Mouse (Mus musculus) adrenal gland, adult 8-10 months (tissue): ENCODE results near the gene C2cd4b. TPM values are rescaled to one million over a fixed set of nuclear protein-coding genes. Genes with fewer than 3 reads are reported as not detected.

Source experiments
- DNase-seq: peaks from one replicate; pipeline ENCODE4 v3.0.0; 2022
- total RNA-seq, 4 experiments: library from RNA; stranded (reverse); gene quantifications; 2 replicates each; pipeline ENCODE4 v1.2.4; 2022

The C2cd4b gene
- total RNA-seq, result under 1 TPM; 0.51 to 0.98 (median 0.80) TPM

DNA sequence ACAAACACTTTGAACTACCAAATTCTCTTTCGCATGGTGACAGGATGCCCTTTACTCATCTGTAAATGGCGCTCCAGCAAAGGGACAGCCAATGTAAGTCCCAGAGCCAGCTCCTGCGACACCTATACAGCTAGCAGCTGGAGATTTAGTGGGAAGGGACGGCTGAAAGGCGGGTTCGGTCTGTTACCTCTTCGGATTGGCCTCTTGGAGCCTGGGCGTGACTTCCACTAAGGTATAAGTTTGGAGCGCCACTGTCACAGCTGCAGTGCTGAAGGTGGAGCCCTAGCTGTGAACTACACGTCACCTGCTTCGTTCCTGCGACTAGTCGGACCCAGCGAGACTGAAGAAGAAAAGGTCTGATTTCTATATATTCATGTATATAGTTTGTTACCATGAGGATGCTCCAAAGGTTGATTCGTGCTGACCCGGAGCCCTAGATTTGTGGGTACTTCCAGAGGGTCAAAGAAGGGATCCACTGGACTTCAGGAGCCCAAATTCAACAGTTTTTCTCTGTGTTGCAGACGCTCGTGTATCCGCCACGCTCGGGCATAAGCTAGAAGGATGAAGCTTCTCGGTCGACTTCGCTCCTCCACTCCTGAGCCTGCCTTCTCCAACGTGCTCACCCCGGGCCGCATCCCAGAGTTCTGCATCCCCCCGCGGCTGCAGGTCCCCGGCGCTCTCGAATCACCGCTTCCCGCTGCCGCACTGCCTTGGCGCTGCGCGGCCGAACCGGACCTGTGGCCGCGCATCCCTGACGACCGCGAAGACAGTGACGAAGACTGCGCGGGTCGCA is at the start of gene C2cd4b:
Gene C2cd4b (plus strand): TSS at position 275 of the 793 bp plus-strand sequence.
- peak; percentile 19 for DNase-seq

DNA sequence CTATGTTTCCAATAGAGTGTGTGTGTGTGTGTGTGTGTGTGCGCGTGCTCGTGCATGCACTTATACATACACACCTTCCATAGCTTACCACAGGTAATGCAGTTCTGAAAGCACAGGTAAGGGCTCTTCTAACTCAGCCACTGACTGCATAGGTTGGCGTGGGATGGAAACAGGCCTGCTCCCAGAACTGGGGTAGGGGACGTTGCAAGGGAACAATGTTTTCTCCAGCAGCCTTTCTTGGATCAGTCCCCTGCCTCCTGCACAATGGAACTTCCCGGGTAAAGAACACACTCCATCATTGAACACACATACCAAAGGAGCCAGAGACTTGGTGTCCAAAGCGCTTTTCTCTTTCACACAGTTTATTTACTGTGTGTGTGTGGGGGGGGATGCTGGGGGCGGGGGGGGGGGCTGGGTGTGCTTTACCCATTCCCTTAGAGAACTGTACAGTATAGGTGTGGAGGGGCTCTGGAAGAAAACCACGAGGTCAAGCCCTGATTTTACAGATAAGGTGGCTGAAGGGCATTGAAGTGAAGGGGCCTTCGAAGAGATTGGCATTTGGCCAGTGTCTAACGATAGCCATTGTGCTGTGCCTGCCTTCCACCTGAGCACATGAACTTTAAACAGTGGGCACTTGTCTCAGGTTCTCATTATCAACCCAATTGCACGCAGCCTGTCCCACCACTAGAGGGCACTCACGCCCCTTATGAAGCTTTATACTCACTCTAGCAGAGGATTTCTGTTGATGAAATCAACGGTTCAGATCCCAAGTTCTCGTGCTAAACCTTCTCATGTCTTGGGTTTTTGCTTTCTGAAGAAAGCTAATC is 48.0 kb upstream of the C2cd4b start:
- DNase-seq, result peak; percentile 21

DNA sequence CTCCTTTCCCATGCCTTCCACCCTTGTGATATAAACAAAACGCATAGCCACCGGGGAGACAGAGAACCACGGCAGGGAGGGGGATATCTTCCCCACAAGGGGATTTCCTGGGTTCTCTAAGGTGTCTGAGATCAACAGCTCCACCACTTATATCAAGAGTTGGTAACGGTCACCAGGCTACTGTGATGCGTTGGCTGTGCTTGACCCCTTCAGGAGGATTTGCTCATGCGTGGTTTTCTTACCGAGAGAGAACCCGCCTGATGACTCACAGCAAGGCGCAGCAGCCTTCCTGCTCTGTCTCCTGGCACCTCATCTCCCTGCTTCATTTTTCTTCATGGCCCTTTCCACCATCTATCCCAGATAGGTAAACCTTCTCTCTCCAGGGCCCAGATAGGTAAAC is 47.1 kb upstream of the C2cd4b start:
- DNase-seq, result no peak

DNA sequence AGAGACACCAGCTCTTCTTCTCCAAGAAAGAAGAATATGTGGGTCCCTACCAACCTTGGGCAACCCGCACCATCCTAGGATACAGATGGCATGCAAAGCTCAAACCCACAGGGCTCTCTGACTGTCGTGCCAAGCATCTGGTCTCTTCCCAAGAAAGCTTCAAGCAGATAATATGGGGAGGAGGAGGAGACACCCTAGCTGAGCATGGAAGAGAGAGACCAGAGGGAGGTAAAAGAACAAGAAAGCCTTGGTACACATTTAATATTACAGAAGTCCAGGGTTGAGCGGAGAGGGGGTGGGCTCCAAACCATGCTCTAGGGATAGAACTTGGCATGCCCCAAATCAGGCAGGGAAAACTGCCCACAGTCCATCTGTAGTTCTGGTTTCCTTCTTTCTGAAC is 42.2 kb upstream of the C2cd4b start:
- DNase-seq, result no peak

DNA sequence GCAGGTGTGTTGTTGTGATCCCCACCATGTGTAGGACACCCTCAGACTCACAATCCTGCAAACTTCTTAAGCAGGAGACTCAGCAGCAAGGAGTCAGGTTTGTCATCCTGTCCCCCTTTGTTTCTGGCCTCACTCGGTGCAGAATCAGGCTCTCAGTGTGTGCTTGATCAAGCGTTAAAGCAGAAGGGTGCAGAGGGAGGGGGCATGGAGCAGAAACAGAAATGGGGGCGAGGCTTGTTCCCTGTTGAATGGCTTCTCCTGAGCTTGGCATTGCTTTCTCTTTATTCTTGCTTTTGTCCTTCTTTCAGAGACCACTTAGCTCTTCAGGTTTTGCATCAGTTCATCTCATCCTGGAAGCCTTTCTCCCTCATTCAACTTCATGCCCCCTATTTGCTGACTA is 40.6 kb upstream of the C2cd4b start:
- DNase-seq, result no peak

DNA sequence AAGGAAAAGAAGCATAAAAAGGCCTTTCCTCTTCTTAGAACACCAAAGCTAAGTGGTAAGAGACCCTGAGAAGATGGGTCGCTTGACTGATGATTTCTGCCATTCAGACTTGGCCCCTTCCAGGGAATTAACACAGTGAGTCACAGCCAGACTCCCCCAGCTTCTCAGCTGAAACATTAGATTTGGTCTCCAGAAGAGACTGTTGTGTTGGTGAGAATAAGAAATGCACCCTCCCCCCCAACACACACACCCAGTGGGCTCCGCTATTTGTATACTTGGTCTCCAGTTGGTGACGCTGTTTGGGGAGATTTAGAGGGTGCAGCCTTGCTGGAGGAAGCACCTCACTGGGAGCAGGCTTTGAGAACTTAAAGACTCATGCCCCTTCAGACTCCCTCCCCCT is 39.1 kb upstream of the C2cd4b start:
- DNase-seq, result no peak

DNA sequence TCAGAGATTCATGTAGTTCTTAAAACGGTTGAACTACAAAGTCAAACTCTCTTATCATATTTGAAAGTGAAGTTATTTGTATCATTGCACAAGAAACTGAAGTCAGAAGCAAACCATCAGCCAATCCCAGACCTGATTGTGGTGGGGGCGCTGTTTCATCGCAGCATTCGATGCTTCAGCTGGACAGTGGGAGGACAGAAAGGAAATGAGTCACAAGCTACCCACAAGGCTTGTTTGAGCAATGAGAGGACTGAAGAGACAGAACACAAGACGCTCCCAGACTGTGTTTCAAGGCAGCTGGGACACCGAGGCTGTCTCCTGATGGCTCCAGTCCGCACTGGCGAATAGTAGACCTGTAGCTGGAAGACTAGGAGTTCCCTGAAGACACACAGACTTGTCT is 36.9 kb upstream of the C2cd4b start:
- peak; percentile 6 for DNase-seq

DNA sequence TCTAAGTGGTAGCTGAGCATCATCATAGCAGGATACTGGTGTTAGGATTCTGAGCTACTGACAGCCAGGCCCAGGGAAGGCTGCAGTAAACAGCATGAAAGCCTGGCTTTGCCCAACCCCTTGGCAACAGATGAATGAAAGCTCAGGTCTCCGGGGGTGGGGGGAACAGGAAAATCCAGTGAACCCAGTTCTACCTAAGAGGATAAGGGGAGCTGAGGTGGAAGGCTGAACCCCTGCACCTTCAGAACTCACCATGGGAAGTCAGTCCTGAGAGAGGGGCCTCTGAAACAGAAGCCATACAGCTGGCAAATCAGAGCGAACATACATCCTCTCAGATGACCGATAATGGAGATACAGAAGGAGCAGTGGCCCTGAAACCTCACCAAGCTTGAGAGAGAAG is 34.0 kb upstream of the C2cd4b start:
- no peak for DNase-seq

DNA sequence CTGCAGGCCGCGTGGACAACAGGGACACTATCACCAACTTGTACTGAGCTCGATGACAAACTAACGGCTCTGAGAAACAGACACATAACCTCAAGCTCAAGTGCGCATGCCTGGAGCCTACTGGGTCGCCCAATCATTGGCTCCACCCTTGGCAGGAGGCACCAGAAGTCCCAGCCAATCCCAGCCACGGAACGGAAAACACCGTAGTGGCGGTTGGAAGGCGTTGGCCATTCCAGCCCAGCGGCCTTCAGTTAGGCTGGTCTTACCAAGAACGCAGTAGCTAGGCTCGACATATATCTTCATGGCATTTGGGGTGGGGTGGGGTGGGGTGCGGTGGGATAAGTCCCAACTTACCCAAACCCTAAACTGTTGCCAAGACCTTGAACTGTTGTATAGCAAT is 25.5 kb upstream of the C2cd4b start:
- DNase-seq, result no peak

DNA sequence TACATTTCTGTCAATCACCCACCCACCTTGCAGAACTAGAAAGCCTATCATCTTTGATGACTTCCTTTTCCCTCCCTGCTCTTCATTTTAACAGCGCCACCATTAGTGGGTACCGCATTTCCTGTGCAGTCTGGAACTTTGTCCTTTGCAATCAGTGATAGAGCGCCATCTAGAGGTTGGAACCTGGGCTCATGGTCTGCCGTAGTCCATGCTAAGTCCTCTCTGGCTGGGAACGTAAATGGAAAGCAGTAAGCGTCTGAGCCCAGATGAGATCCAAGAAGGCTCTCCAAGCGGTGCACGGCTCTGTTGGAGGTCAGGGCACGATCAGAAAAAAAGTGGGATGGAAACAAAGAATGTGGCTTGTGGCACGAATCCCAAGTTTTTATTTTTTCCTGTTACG is 23.8 kb upstream of the C2cd4b start:
- peak; percentile 36 for DNase-seq

DNA sequence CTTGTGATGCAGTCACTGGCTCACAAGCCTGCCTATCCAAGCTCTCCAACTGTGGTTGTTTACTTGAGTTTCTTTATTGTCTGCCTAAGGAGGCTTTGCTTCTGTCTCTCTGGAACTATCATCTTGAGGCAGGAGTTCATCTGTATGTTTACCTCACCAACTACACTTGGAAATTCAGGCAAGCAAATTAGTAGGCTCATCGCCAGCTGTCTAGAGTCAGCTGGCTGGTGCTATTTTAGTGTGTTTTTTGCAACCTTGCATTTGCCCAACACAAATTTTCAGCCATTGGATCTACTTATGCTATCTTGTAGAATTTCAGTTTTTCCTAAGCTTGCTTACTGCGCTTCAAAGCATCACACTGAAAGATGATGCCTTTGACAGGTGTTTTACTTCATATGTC is 18.0 kb upstream of the C2cd4b start:
- no peak for DNase-seq

DNA sequence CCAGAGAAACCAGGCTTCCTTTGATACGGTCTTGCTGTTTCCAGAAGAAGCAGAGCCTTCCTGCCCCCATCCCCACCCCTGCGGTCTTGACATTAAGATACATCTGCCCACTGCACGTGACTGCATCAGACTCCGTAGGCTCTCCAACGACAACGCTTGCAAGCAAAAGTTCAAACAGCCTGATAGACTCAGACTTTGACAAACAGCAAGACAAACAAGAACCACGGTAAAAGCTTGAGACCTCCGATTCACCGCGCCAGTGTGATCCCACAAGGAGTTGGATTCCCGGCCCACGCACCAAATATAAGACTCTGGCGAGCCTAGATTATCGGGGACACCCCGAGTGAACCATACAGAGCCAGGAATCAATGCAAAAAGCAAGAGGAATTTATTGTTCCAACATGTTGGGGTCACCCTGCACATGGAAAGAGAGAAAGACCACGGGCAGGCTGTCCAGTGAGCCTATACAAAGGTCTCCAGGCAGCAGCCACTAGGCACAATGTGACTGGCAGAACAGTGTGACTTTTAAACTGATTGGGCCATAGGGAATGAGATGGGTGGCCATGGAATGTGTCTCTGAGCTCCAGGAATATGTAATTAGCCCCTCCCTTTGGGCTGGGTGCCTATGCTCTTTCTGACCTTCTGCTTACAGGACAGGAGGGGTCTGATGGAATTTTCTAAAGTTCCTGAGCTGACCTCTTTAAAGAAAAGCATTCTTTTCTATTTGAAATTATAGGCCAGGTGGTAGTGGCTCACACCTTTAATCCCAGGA is 5.6 kb upstream of the C2cd4b start:
- no peak for DNase-seq

DNA sequence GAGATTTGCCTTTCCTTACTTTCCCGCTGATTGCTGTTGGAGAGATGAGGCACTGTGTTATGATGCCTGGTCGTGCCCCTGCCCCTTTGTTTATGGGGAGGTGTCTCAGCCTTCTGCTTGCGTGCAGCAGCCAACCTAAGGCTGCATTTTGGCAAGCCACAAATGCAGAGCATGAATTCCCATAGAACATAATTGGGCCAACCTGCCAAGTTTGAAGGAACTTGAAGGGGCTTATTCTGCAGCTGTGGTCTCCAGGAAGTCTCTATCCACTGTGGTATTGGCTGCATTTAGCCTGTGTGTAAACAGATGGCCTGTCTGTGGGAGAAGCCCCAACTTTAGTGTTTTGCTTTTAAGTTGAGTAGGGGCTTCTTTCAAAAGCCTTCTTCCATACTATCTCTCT is 4.5 kb upstream of the C2cd4b start:
- DNase-seq, result no peak

DNA sequence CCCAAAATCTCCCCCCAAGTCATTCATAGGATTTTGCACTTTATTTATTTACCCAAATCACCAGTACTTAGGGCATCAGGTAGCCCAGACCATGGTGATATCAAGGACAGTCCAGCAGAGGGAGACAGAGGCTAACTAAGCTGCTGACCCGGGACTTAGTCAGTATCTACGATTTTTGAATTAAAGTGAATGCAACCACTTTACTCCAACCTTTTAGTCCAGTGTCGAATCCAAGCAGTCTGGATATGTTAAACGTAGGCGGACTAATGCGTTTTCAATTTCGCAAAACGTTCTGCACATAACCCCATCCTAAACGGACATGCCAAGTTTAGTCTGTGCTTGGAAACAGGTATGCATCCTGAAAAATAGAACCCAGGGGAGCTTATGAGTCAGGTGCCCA is 551 bp upstream of the C2cd4b start:
- DNase-seq, result peak; percentile 48

DNA sequence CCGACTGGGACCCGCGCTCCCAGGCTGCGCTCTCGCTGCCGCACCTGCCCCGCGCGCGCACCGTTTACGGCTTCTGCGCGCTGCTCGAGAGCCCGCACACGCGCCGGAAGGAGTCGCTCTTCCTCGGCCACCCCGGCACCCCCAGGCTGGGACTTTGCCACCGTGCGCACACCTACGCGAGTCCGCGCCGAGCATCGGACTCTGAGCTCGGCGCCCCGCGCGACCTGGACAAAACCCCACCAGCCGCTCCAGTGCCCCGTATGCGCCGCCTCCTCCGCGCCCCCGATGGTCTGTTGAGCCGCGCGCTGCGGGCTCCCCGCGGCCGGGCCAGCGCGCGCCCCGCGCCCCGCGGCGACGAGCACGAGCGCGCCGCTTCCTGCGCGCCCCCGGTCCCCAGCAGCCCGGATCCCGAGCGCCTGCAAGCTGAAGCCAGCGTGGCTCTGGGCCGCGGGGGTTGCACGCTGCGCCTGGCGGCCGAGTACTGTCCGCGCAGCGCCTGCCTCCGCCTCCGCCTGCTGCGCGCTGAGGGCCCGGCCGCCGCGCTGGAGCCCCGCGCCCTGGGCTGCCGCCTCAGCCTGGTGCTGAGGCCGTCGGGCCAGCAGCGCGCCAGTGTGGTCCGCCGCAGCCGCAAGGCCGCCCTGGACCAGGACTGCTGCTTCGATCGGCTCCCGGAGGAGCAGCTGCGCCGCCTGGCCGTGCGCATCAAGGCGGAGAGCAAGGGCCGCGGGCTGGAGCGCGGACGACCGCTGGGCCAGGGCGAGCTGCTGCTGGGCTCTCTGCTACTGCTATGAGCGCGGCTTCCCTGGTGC is 923 bp downstream of the C2cd4b start:
- peak; percentile 17 for DNase-seq

DNA sequence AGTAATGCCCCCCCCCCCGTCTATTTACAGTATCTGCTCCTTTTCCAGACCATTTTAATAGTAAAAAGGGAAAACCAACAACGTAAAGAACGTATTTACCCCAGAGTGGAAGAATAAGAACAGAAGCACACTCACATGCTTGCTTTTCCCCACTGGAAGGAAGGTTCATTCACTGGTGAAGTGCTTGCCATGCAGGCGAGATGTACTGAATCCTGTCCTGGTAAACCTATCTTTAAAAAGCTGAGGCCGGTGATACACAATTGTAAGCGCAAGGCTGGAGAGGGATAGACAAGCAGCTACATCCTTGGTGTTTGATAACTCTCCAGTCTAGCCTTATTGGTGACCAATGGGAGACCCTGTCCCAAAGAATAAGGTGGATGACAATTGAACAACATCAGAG is 1.8 kb downstream of the C2cd4b start:
- DNase-seq, result no peak

DNA sequence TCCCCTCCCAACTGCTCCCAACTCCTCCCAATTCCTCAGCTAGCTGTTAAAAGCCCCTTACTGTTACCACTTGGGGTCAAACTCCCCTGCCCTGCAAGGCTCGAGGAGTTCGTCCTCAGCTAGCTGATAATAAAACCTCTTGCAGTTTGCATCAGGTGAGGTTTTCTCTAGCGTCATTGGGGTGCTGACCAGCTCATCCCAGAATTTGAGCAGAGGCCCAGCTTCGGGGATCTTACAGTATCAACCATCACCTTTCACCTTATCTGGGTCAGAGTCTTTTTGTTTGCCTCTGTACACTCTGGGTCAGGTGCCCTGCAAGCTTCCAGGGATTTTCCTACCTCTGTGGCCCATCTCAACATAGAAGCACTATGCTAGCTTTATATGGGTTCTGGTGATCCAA is 4.1 kb downstream of the C2cd4b start:
- no peak for DNase-seq

DNA sequence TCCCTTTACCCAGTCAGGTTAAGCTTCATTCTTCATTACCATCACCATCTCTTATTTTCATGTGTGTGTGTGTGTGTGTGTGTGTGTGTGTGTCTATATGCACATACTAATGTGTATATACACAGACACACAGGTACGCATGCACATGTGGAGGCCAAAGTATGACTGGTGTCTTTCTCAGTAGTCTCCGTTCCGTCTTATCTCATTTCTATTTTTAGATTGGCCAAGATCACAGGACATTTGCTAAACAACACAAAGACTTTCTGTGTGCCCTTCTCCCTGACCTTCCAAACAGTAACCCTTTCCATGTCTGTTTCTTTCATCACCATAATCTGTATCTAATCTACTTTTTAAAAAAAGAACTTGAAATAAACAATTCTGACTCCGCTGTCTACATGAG is 7.2 kb downstream of the C2cd4b start:
- no peak for DNase-seq

DNA sequence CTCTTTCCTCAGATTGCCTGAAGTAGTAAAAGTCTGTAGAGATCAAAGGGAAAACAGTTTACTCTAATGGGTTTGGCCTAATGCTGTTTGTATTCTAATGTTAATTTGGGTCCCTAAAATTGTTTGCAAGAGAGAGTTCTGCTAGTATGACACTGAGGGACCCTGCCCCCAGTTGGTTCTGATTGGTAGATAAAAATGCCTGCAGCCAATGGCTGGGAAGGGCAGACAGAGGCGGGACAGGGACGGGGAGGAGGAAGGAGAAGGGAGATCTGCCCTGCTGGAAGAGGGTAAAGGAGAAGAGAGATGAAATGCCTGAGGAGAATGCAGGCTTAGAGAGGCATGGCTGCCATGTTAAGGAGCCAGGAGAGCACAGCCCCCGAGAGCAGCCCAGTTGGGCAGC is 7.7 kb downstream of the C2cd4b start:
- DNase-seq, result no peak

DNA sequence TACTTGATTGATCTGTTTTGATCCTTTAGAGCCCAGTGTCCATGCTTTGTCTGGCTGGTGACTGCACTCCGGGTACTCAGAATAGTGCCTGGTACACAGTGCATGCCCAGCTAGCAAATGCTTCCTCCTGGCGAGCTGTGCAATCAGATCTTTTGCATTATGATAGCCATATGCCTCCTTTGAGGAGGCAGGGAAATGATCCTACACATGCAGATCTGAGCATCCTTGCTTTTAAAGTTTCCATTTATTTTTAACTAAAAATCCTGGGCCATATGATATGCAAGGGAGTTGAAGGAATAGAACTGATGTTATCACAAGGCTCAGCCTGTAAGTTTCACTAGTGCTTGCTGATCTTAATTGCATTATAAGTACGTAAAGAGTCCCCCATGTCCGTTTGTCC is 9.6 kb downstream of the C2cd4b start:
- DNase-seq, result no peak

DNA sequence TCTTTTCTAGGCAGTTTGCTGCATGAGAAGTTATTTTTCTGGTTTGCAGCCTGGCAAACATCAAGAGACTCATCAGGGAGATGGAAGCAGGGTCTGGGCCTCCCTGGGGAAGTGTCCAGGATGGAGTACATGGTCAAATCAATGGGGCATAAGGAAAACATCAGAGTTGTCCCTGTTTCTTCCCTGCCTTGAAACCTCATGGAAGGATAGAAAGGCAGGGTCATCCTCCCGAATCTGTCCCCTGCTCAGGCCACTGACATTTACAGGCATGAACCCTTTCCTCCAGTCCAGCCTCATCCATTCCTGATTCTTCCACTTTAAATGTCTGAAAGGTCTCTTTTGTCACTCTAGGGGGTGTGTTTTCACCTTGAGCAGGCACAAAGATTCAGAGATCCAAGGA is 10.2 kb downstream of the C2cd4b start:
- DNase-seq, result no peak

DNA sequence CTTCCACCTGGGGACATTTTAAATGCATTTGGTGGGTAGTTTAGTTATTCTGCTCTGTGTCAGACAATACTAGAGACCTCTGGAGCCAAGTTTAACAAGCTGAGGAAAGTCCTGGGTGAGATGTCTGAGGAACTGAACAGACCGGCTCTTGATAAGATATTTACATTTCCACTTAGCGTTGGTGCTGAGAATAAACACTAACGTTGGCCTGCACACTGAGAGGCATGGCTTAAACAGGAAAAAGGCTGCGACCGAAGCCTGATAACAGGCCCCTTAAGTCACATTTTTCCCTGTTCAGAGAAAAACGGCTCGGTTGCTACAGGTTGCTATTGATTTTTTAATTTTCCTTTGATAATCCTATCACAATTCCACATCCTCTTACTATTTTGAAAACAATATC is 12.1 kb downstream of the C2cd4b start:
- no peak for DNase-seq
